Mouse (Mus musculus): ENCODE results near the gene Cdca5.

Cdca5 gene

GRCm38 (mm10) chr19:6061641-6062302 is 23.0 kb upstream of the Cdca5 start:
- DNase-seq (ENCODE audit: low spot score in 2 of 2), result peak; percentile 36 to 39

GRCm38 (mm10) chr19:6062418-6062817 is 22.4 kb upstream of the Cdca5 start:
- DNase-seq (ENCODE audit: low spot score in 2 of 2), result no peak

GRCm38 (mm10) chr19:6063081-6063480 is 21.7 kb upstream of the Cdca5 start:
- no peak for DNase-seq (ENCODE audit: low spot score in 2 of 2)

- no peak for DNase-seq (ENCODE audit: low spot score in 2 of 2)
Measured at GRCm38 (mm10) chr19:6066571-6066970, 18.2 kb upstream of the Cdca5 start.

GRCm38 (mm10) chr19:6067011-6067723 is 17.6 kb upstream of the Cdca5 start:
- peak; percentile 78 to 87 for DNase-seq (ENCODE audit: low spot score in 2 of 2)

GRCm38 (mm10) chr19:6067724-6068415 is 16.9 kb upstream of the Cdca5 start, which contains the start of gene Tm7sf2:
Gene Tm7sf2, minus strand, starts transcription at chr19:6068373.
- peak; percentile 77 to 87 for DNase-seq (ENCODE audit: low spot score in 2 of 2)

- no peak for DNase-seq (ENCODE audit: low spot score in 2 of 2)
Measured at GRCm38 (mm10) chr19:6068951-6069350, 15.8 kb upstream of the Cdca5 start.

- DNase-seq (ENCODE audit: low spot score in 2 of 2), result no peak
Measured at GRCm38 (mm10) chr19:6069851-6070250, 14.9 kb upstream of the Cdca5 start.

- no peak for DNase-seq (ENCODE audit: low spot score in 2 of 2)
Measured at GRCm38 (mm10) chr19:6070571-6071250, 14.1 kb upstream of the Cdca5 start.

GRCm38 (mm10) chr19:6071261-6071660 is 13.5 kb upstream of the Cdca5 start:
- DNase-seq (ENCODE audit: low spot score in 2 of 2), result no peak

- no peak for DNase-seq (ENCODE audit: low spot score in 2 of 2)
Measured at GRCm38 (mm10) chr19:6073889-6074288, 10.9 kb upstream of the Cdca5 start.

GRCm38 (mm10) chr19:6076564-6077393 is 8.0 kb upstream of the Cdca5 start, which contains the start of gene Vps51:
Gene Vps51, minus strand, starts transcription at chr19:6077231.
- DNase-seq (ENCODE audit: low spot score in 2 of 2), result peak; percentile 89 to 93

GRCm38 (mm10) chr19:6079983-6080480 is 4.8 kb upstream of the Cdca5 start, which contains the start of gene Tmem262:
Gene Tmem262, plus strand, starts transcription at chr19:6080033.
- no peak for DNase-seq (ENCODE audit: low spot score in 2 of 2)

GRCm38 (mm10) chr19:6082156-6082555 is 2.6 kb upstream of the Cdca5 start, which contains the start of gene Gm28374:
Gene Gm28374, minus strand, starts transcription at chr19:6082256.
- DNase-seq (ENCODE audit: low spot score in 2 of 2), result no peak

- no peak for DNase-seq (ENCODE audit: low spot score in 2 of 2)
Measured at GRCm38 (mm10) chr19:6085417-6085879, 665 bp downstream of the Cdca5 start.

- DNase-seq (ENCODE audit: low spot score in 2 of 2), result no peak
Measured at GRCm38 (mm10) chr19:6088841-6089240, 4.1 kb downstream of the Cdca5 start.

GRCm38 (mm10) chr19:6094119-6094518 is 9.3 kb downstream of the Cdca5 start, which contains the start of gene AC131692.1:
Gene AC131692.1, plus strand, starts transcription at chr19:6094419.
- DNase-seq (ENCODE audit: low spot score in 2 of 2), result no peak

GRCm38 (mm10) chr19:6097847-6098246 is 13.1 kb downstream of the Cdca5 start:
- DNase-seq (ENCODE audit: low spot score in 2 of 2), result no peak

- no peak for DNase-seq (ENCODE audit: low spot score in 2 of 2)
Measured at GRCm38 (mm10) chr19:6101186-6101585, 16.4 kb downstream of the Cdca5 start.

- no peak for DNase-seq (ENCODE audit: low spot score in 2 of 2)
Measured at GRCm38 (mm10) chr19:6102169-6102853, 17.5 kb downstream of the Cdca5 start.
